Mouse (Mus musculus) kidney, embryonic 14.5 days (tissue): ENCODE results near the gene Hist1h2ab. TPM values are rescaled to one million over a fixed set of nuclear protein-coding genes. Genes with fewer than 3 reads are reported as not detected.

Experiments used
- ATAC-seq: fragments of 200-750 bp; cut with Nextera tagmentation; 2 replicates; pipeline ENCODE4 v1.8.0; 2017; ENCODE audit warnings: moderate number of reproducible peaks, mild to moderate bottlenecking, moderate TSS enrichment, moderate library complexity; ENCODE audit not compliant: low FRiP score, low TSS enrichment
- H3K27ac ChIP-seq: fragments of 300-500 bp; sonication (generic); 2 replicates; pipeline ENCODE4 v1.5.1; 2014; ENCODE audit warnings: low read depth, mild to moderate bottlenecking, low read length, moderate library complexity, mixed read lengths
- H3K27me3 ChIP-seq: fragments of 300-500 bp; sonication (generic); 2 replicates; pipeline ENCODE4 v1.6.1; 2014; ENCODE audit warnings: mild to moderate bottlenecking, low read length; ENCODE audit not compliant: control insufficient read depth, insufficient read depth
- H3K36me3 ChIP-seq: fragments of 300-500 bp; sonication (generic); 2 replicates; pipeline ENCODE4 v1.6.1; 2014; ENCODE audit warnings: low read length, mixed read lengths; ENCODE audit not compliant: control insufficient read depth, insufficient read depth
- H3K4me1 ChIP-seq: fragments of 300-500 bp; sonication (generic); 2 replicates; pipeline ENCODE4 v1.6.1; 2014; ENCODE audit warnings: low read length, mixed read lengths; ENCODE audit not compliant: control insufficient read depth, insufficient read depth
- H3K4me2 ChIP-seq: fragments of 300-500 bp; sonication (generic); replicated peaks from 2 replicates; pipeline ENCODE4 v1.6.1; 2014; ENCODE audit warnings: low read depth, mild to moderate bottlenecking, low read length
- H3K4me3 ChIP-seq: fragments of 300-500 bp; sonication (generic); 2 replicates; pipeline ENCODE4 v1.5.1; 2014; ENCODE audit warnings: mild to moderate bottlenecking, low read length
- H3K9ac ChIP-seq: fragments of 300-500 bp; sonication (generic); 2 replicates; pipeline ENCODE4 v1.6.1; 2014; ENCODE audit warnings: low read depth, mild to moderate bottlenecking, low read length, moderate library complexity
- H3K9me3 ChIP-seq: fragments of 300-500 bp; sonication (generic); 2 replicates; pipeline ENCODE4 v1.6.1; 2016; ENCODE audit warnings: low read length; ENCODE audit not compliant: control insufficient read depth
- WGBS: fragments of 180-500 bp; shearing (Covaris S2); extraction: QIAGEN DNeasy Blood & Tissue Kit; methylation state at CpG from one replicate; pipeline ENCODE4 v1.1.7; 2014; 5-methylcytosine and 5-hydroxymethylcytosine counted together
- polyA plus RNA-seq: library from polyadenylated mRNA; unstranded; fragments of >200 nt; fragmentation: Nextera tagmentation; extraction: Ambion mirVana; gene quantifications from 2 replicates; pipeline ENCODE4 v1.2.1, GENCODE M21; 2014

Hist1h2ab gene
- polyA plus RNA-seq, 1 experiment from 2014 or later, result 70.3 TPM

DNA sequence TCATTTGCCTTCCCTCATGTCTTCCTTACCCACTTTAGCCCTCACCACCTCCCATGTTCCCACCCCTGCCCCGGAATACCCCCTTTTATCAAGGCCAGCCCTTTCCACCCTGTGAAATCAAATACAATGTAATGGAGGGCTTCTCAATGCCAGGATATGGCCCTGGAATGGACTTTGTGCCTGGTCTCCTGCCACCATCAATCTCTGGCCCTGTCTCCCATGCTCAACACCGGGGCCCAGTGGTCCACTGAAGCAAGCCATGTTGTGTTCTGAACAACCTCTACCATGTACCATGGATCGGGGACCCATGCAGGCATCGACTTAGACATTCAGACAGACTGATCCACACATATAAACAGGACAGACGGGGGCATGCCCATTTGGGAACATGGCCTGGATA is 21.2 kb upstream of the Hist1h2ab start:
- 94% methylated on average over 5 of the region's 5 CpGs for WGBS
- no peak for ATAC-seq
- H3K9me3 ChIP-seq, result no peaks in the 10 kb centered on the region
- H3K27ac ChIP-seq, result no peak overlapping the region
- H3K9ac ChIP-seq, result no peak overlapping the region
- H3K4me1 ChIP-seq, result peaks cover 5% of the 10 kb centered on the region; the same call in 1 of the 2 replicates
- no peak overlapping the region for H3K4me2 ChIP-seq
- H3K27me3 ChIP-seq, result no peaks in the 10 kb centered on the region
- no peaks in the 10 kb centered on the region for H3K36me3 ChIP-seq
- H3K4me3 ChIP-seq, result no peak overlapping the region

DNA sequence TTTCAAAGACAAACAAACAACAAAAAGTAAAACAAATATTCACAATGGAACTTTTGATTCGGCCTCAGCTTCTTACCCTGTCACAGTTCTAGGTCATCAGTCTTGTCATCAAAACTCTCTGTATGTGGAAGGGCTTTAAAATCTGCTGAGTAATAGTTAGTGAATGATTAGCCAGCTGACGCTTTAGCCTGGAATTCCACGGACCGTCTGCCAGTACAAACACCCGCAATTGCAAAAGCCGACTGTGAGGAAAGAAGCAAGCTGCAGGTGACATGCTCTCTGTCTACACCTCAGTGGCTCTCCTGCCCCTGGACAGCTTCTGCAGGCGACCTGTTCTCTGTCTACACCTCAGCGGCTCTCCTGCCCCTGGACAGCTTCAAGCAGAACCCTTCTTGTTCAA is 20.4 kb upstream of the Hist1h2ab start:
- Histone ChIP-seq H3K36me3 (no peaks in the 10 kb centered on the region), H3K27ac (no peak overlapping the region), H3K9ac (no peak overlapping the region), H3K4me3 (no peak overlapping the region), H3K9me3 (no peaks in the 10 kb centered on the region), H3K4me2 (no peak overlapping the region), H3K27me3 (no peaks in the 10 kb centered on the region), H3K4me1 (peaks cover 5% of the 10 kb centered on the region; the same call in 1 of the 2 replicates)
- ATAC-seq, result 0 out of 2 replicates have a peak, but pooled peaks have one; percentile 38
- 32% methylated on average over 8 of the region's 8 CpGs for WGBS

DNA sequence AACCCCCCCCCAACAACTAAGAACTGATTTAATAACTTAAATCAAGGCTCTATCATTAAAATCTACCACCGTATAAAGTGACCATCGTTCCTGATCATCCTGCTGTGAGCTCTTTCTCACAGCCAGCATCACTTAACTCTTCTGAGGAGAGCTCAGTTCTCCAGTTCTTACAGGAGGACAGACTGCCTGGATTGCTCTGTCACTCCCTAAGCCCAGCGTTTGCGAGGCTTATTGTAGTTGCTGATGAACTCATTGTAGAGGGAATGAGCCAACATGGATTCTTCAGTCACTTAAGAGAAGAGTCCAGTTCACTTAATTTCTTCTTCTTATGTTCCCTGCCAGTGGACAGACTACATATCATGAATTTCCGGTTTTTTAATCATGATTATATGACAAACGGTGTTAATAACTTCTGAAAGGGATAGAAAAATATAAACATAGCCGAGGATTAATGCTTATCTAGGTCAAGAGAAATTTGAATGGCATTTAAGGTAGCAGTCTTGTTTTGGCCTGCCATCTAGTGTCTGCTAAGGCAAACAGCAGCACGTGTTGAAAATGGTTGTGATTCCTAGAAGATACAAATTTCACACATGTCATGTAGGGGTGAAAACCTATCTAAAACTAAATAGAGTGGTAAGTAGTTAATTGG is 18.6 kb upstream of the Hist1h2ab start:
- peaks cover 5% of the 10 kb centered on the region; the same call in 1 of the 2 replicates for H3K4me1 ChIP-seq
- no peak for ATAC-seq
- H3K4me2 ChIP-seq, result no peak overlapping the region
- no peak overlapping the region for H3K4me3 ChIP-seq
- H3K9me3 ChIP-seq, result no peaks in the 10 kb centered on the region
- no peaks in the 10 kb centered on the region for H3K36me3 ChIP-seq
- H3K9ac ChIP-seq, result no peak overlapping the region
- H3K27ac ChIP-seq, result no peak overlapping the region
- no peaks in the 10 kb centered on the region for H3K27me3 ChIP-seq
- WGBS, result 23% methylated on average over 8 of the region's 8 CpGs

DNA sequence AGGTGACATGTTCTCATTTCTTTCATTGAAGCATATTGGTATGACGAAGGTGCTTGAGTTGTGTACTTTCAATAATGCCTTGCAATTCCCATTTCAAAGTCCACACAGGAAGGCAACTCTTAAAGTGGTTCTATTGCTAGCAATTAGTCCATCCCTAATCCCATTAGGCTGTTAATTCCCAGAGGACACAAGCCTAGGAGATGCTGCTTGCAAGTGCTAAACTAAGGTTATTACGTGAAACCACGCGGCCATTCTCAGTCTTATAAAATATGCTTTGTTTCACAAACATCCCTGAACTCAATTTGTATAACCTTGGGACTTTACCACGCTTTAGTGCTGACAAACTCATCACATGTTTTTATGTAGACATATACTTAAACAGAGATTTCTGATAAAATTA is 13.8 kb upstream of the Hist1h2ab start:
- Histone ChIP-seq H3K27ac (no peak overlapping the region), H3K4me2 (no peak overlapping the region), H3K36me3 (no peaks in the 10 kb centered on the region), H3K27me3 (no peaks in the 10 kb centered on the region), H3K4me3 (no peak overlapping the region), H3K9me3 (no peaks in the 10 kb centered on the region), H3K9ac (no peak overlapping the region), H3K4me1 (peaks cover 7% of the 10 kb centered on the region; the same call in 1 of the 2 replicates)
- 79% methylated on average over 5 of the region's 5 CpGs for WGBS
- no peak for ATAC-seq

DNA sequence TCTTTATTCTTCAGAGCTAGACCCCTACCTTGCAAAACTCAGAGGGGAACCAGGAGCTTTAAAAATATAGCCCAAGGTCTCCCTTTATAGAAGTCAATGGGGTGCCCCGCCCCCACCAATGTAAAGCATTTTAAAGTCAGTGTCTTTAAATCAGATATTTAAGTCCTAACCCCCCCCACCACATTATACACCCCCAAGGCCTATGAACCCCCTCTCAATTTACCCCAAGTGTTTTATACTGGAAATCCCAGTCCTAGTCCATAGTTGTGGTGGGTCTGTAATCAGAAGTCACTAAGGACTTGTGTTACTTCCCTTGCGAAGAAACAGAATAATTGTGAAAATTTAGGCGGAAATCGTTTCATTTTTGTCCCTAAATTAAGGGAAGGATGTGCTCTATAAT is 12.9 kb upstream of the Hist1h2ab start:
- no peaks in the 10 kb centered on the region for H3K36me3 ChIP-seq
- H3K9ac ChIP-seq, result peak overlapping the region; percentile 74
- peak overlapping the region; percentile 51; the same call in 1 of the 2 replicates for H3K4me3 ChIP-seq
- H3K4me2 ChIP-seq, result peak overlapping the region; percentile 72
- no peaks in the 10 kb centered on the region for H3K9me3 ChIP-seq
- peak overlapping the region; percentile 99 for H3K27ac ChIP-seq
- H3K4me1 ChIP-seq, result peaks cover 7% of the 10 kb centered on the region; the same call in 1 of the 2 replicates
- 27% methylated on average over 4 of the region's 4 CpGs for WGBS
- no peaks in the 10 kb centered on the region for H3K27me3 ChIP-seq
- no peak for ATAC-seq

DNA sequence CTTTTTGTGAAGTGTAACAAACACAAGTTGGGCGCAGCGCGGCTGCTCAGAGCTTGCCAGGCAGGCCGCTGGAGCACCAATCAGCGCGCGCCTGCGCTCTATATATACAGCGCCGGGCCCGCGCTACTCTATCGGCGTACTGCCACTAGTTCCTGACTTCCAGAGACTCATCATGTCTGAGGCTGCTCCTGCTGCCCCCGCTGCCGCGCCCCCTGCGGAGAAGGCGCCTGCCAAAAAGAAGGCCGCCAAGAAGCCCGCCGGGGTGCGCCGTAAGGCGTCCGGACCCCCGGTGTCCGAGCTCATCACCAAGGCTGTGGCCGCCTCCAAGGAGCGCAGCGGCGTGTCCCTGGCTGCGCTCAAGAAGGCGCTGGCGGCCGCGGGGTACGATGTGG is 12.3 kb upstream of the Hist1h2ab start, which contains the start of gene Hist1h1c:
TSS of gene Hist1h1c (plus strand) at position 132 of the 392 bp plus-strand sequence.
- H3K27ac ChIP-seq, result peak within 1 kb of the TSS; percentile 99
- H3K4me1 ChIP-seq, result peaks cover 7% of the 10 kb centered on the region; the same call in 1 of the 2 replicates
- H3K4me3 ChIP-seq, result peak within 1 kb of the TSS; percentile 51
- under 1% methylated on average over 30 of the region's 38 CpGs for WGBS
- peak within 1 kb of the TSS; percentile 72 for H3K4me2 ChIP-seq
- ATAC-seq, result peak; percentile 95
- H3K9me3 ChIP-seq, result no peaks in the 10 kb centered on the region
- H3K36me3 ChIP-seq, result no peaks in the 10 kb centered on the region
- peak within 1 kb of the TSS; percentile 74 for H3K9ac ChIP-seq
- no peaks in the 10 kb centered on the region for H3K27me3 ChIP-seq

DNA sequence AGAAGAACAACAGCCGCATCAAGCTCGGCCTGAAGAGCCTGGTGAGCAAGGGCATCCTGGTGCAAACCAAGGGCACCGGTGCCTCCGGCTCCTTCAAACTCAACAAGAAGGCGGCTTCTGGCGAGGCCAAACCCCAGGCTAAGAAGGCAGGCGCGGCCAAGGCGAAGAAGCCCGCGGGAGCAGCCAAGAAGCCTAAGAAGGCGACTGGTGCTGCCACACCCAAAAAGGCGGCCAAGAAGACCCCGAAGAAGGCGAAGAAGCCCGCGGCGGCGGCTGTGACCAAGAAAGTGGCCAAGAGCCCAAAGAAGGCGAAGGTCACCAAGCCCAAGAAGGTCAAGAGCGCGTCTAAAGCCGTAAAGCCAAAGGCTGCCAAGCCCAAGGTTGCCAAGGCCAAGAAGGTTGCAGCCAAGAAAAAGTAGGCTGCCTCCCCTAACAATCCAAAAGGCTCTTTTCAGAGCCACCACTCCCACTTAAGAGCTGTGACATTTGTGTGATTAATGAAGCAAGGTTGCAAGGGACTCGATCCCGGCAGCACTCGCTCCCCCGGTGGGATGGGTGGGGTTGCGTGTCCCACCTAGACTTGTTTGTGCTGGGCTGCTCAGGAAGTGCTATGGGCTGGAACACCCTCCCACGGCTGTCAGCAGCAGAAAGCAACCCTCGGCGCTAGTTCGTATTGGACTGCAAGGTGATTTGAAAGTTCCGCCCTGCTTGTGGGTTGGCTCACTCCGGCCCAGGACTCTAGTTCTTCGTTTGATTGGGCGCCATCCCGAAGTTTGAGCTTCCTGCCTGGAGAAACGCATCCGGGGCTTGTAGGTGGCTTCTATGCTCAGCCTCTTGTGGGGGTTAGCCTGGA is 11.6 kb upstream of the Hist1h2ab start:
- peak; percentile 94 for ATAC-seq
- peaks cover 10% of the 10 kb centered on the region; the same call in 1 of the 2 replicates for H3K4me1 ChIP-seq
- peak overlapping the region; percentile 99 for H3K27ac ChIP-seq
- H3K9me3 ChIP-seq, result no peaks in the 10 kb centered on the region
- H3K36me3 ChIP-seq, result no peaks in the 10 kb centered on the region
- peak overlapping the region; percentile 74 for H3K9ac ChIP-seq
- H3K4me2 ChIP-seq, result peak overlapping the region; percentile 72
- WGBS, result under 1% methylated on average over 39 of the region's 39 CpGs
- H3K4me3 ChIP-seq, result peak overlapping the region; percentile 51
- H3K27me3 ChIP-seq, result no peaks in the 10 kb centered on the region

- Histone ChIP-seq H3K9me3 (no peaks in the 10 kb centered on the region), H3K27ac (peak overlapping the region; percentile 99)
- under 1% methylated on average over 14 of the region's 14 CpGs for whole genome bisulfite sequencing
Measured at GRCm38 (mm10) chr13:23739922-23740252, 11.0 kb upstream of the Hist1h2ab start.

More at GRCm38 (mm10) chr13:23739922-23740252, 11.0 kb upstream of the Hist1h2ab start:
- Histone ChIP-seq H3K4me3 (peak overlapping the region; percentile 51), H3K27me3 (no peaks in the 10 kb centered on the region), H3K4me1 (peaks cover 13% of the 10 kb centered on the region; the same call in 1 of the 2 replicates), H3K4me2 (peak overlapping the region; percentile 72), H3K9ac (peak overlapping the region; percentile 74), H3K36me3 (no peaks in the 10 kb centered on the region)
- ATAC-seq, result no peak
